Mouse (Mus musculus) spleen, postnatal 10 days (tissue): ENCODE measurements at regions not wholly inside any gene's neighbourhood (a gene's known extent, or its start where the extent isn't known, plus 50 kb on each side); places are given as distances from the start of the nearest gene placed in this dataset.
"Not testable (repeated sequence)": the region's sequence is repeated elsewhere in the genome, so short reads cannot be mapped to it uniquely, and the experiment has no call there.

Source experiments
- DNase-seq, 2 experiments: peaks; one replicate each; pipeline ENCODE4 v3.0.0; 2021 to 2022; ENCODE audit warnings: low spot score in 2 of 2

- no peak for DNase-seq
These were observed 149.1 kb upstream of the Palmd start for GRCm38 (mm10) chr3:117117838-117118237.

- no peak for DNase-seq
These were observed 147.4 kb upstream of the Palmd start for GRCm38 (mm10) chr3:117116210-117116609.

- DNase-seq, result no peak
These were observed 144.0 kb upstream of the Palmd start for GRCm38 (mm10) chr3:117112766-117113165.

GRCm38 (mm10) chr3:117112304-117112703 is 143.5 kb upstream of the Palmd start:
- no peak for DNase-seq

GRCm38 (mm10) chr3:117108966-117109700 is 140.3 kb upstream of the Palmd start:
- no peak for DNase-seq

GRCm38 (mm10) chr3:117107986-117108385 is 139.2 kb upstream of the Palmd start:
- DNase-seq, result no peak

GRCm38 (mm10) chr3:117107378-117107777 is 138.6 kb upstream of the Palmd start:
- DNase-seq, result no peak

GRCm38 (mm10) chr3:117087646-117088045 is 118.9 kb upstream of the Palmd start:
- DNase-seq, result no peak

- no peak for DNase-seq
These were observed 107.9 kb upstream of the Palmd start for GRCm38 (mm10) chr3:117076734-117077133.

- no peak for DNase-seq
These were observed 104.6 kb upstream of the Palmd start for GRCm38 (mm10) chr3:117073399-117073798.

- no peak for DNase-seq
These were observed 104.2 kb upstream of the Palmd start for GRCm38 (mm10) chr3:117072998-117073397.

GRCm38 (mm10) chr3:117071851-117072250 is 103.1 kb upstream of the Palmd start:
- no peak for DNase-seq

- no peak for DNase-seq
These were observed 98.8 kb upstream of the Palmd start for GRCm38 (mm10) chr3:117067470-117068053.

GRCm38 (mm10) chr3:117065904-117066303 is 97.1 kb upstream of the Palmd start:
- DNase-seq, result no peak

GRCm38 (mm10) chr3:117061831-117062230 is 93.0 kb upstream of the Palmd start:
- DNase-seq, result no peak

GRCm38 (mm10) chr3:117061182-117061581 is 92.4 kb upstream of the Palmd start:
- DNase-seq, result no peak

- not testable (repeated sequence) for DNase-seq
These were observed 85.9 kb upstream of the Palmd start for GRCm38 (mm10) chr3:117054711-117055110.

- no peak for DNase-seq
These were observed 82.6 kb upstream of the Palmd start for GRCm38 (mm10) chr3:117051431-117051830.

- no peak for DNase-seq
These were observed 82.1 kb upstream of the Palmd start for GRCm38 (mm10) chr3:117050909-117051308.

- no peak for DNase-seq
These were observed 80.6 kb upstream of the Palmd start for GRCm38 (mm10) chr3:117049410-117049809.

GRCm38 (mm10) chr3:117044809-117045208 is 76.0 kb upstream of the Palmd start:
- DNase-seq, result no peak

GRCm38 (mm10) chr3:117044304-117044703 is 75.5 kb upstream of the Palmd start:
- no peak for DNase-seq

GRCm38 (mm10) chr3:117038928-117039300 is 70.1 kb upstream of the Palmd start:
- no peak for DNase-seq
